Mouse (Mus musculus) liver, adult 2 months (tissue): ENCODE measurements around the gene Znhit1.

ENCODE experiments used
- CTCF ChIP-seq: fragments of 200-500 bp; IDR thresholded peaks from 2 replicates; pipeline ENCODE4 v1.5.1; 2011; ENCODE audit warnings: low read depth, low read length, control low read depth
- POLR2A ChIP-seq: fragments of 200-500 bp; IDR thresholded peaks from 2 replicates; pipeline ENCODE4 v1.6.1; 2011; ENCODE audit warnings: low read length, control low read depth; ENCODE audit not compliant: insufficient read depth; ENCODE audit errors: extremely low read depth

DNA sequence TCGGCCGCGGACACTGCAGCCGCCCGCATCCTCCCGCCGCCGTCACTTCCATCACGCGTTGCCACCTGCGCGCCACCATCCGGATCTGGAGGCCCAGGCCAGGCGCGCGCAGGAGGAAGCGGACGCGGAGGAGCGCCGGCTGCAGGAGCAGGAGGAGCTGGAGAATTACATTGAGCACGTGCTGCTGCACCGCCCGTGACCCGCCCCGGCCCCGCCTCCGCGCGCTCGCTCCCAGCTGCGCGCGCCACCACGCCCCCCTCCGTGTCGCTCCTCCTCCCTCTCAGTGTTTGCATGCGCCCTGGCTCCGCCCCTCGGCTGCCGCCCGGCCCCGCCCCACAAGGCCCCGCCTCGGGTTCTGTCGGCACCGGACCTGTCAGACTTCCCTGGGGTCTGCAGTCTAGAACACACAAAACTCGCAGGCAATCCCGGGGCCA, 44.8 kb upstream of the Znhit1 start:
- TF ChIP-seq CTCF (no peak), POLR2A (no peak)
